Comparison of ENCODE assay signal across 20 mouse cellular contexts in genomic region chr12:5759485-5759884, GRCm38 (mm10).
DNase-seq lines count a peak whose midpoint lies in the region; ATAC-seq lines count a peak whose summit lies in the region.
"Had no signal": no experiment of that assay in that cellular context is flagged by ENCODE, and none has a peak within 500 bp of the region (broad histone marks: within the 10 kb centered on the region; RNA-seq: fewer than 3 reads in every experiment).

No protein-coding gene starts in this region.

- no peak for DNase-seq in frontal cortex, postnatal 14 days (ENCODE audit: low spot score in 2 of 2)
- DNase-seq in frontal cortex, postnatal 36 days (ENCODE audit: low spot score in 2 of 2): peak; percentile 29 to 38
- no peak for DNase-seq in frontal cortex, postnatal 10 days (ENCODE audit: low spot score in 2 of 2)
- peak; percentile 39 for DNase-seq in right cerebral cortex, adult 18-20 months
- DNase-seq in right cerebral cortex, postnatal 4 days: no peak
- peak; percentile 42 for DNase-seq in telencephalon, adult 2 months (ENCODE audit: low read depth, low spot score)
- no peak for DNase-seq in adrenal gland, postnatal 25 days
- DNase-seq: adrenal gland, adult 2 months; adrenal gland, postnatal 10 days; adrenal gland, postnatal 36 days; cerebellum, adult 11 months; cerebellum, adult 18-20 months; cerebellum, adult 8-10 months; cerebellum, adult 9-11 months; cerebellum, postnatal 14 days; cerebellum, postnatal 36 days; embryo, embryonic 11 days had no signal

- ATAC-seq in frontal cortex, adult (ENCODE audit: low TSS enrichment): peak; percentile 83
- ATAC-seq: forebrain, embryonic 14.5 days; forebrain, embryonic 16.5 days had no signal

Comparison
In these comparisons a context has a peak if more than half of its experiments do, and no peak if none do; other contexts are left out.
1. DNase-seq: peak in frontal cortex, postnatal 36 days (2 of 2), right cerebral cortex, adult 18-20 months (single experiment) and telencephalon, adult 2 months (single experiment); none in frontal cortex, postnatal 14 days (0 of 2), frontal cortex, postnatal 10 days (0 of 2), right cerebral cortex, postnatal 4 days (single experiment) and adrenal gland, postnatal 25 days (single experiment).